Mouse (Mus musculus) pancreas, adult 10 weeks (tissue): Measurements from ENCODE around the gene 2310022B05Rik. TPM values are rescaled to one million over a fixed set of nuclear protein-coding genes. Genes with fewer than 3 reads are reported as not detected.

Experiments
- polyA plus RNA-seq: library from polyadenylated mRNA; stranded (reverse); fragments of 350-450 nt; fragmentation: Illumina TruSeq; extraction: RNeasy Lipid Tissue Mini Kit (QIAGEN cat#74804); gene quantifications from one replicate; pipeline ENCODE4 v1.2.3, GENCODE M21; 2015; ENCODE audit warnings: low read depth, low replicate concordance; ENCODE audit not compliant: insufficient read depth

The 2310022B05Rik gene
- polyA plus RNA-seq: 11.0 TPM

GRCm38 (mm10) chr8:124663112-124663873, at the start of gene 2310022B05Rik:
Gene 2310022B05Rik (minus strand): TSS chr8:124663369.

Other genes with a start within 250 kb of the 2310022B05Rik start
- gene Pgbd5, start 223.7 kb downstream of the 2310022B05Rik start, polyA plus RNA-seq: 2.8 TPM
- 9.8 TPM for gene Cog2, start 142.6 kb downstream of the 2310022B05Rik start, polyA plus RNA-seq
- gene Agt, start 93.7 kb downstream of the 2310022B05Rik start, polyA plus RNA-seq: 4.0 TPM
- gene Capn9, start 87.3 kb downstream of the 2310022B05Rik start, polyA plus RNA-seq: not detected
- 12.2 TPM for gene Ttc13, start 58.6 kb upstream of the 2310022B05Rik start, polyA plus RNA-seq
- gene Arv1, start 58.8 kb upstream of the 2310022B05Rik start, polyA plus RNA-seq: 3.0 TPM
- not detected for gene Fam89a, start 88.5 kb upstream of the 2310022B05Rik start, polyA plus RNA-seq
- gene Trim67, start 129.7 kb upstream of the 2310022B05Rik start, polyA plus RNA-seq: not detected
- 27.6 TPM for gene Gnpat, start 199.7 kb upstream of the 2310022B05Rik start, polyA plus RNA-seq
- gene 2810004N23Rik, start 199.8 kb upstream of the 2310022B05Rik start, polyA plus RNA-seq: 4.8 TPM
- gene Exoc8, start 234.3 kb upstream of the 2310022B05Rik start, polyA plus RNA-seq: 2.8 TPM
- 4.5 TPM for gene Sprtn, start 234.5 kb upstream of the 2310022B05Rik start, polyA plus RNA-seq